Mouse (Mus musculus): ENCODE results near the gene Vwa2. TPM values are rescaled to one million over a fixed set of nuclear protein-coding genes. Genes with fewer than 3 reads are reported as not detected.

The Vwa2 gene
- polyA plus RNA-seq, 1 experiment from 2014 or later: 0.65 TPM

DNA sequence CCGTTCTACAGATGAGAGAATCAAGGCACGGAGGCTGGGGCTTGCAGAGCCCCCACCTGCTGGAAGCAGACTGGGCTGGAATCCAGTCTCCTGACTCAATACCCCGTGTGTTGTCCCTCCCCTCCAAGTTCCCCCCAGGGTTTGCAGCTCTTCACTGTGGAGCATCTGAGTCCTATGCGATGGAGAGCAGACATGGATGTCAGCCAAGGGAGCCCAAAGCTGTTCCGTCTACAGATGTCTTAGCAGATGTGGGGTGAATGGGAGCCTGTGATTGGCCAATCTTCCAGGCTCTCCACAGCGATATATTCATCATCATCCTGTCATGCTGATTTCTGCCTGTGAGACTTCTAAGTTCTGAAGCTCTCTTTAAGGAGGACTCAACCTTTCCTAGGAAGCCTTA, 3.3 kb downstream of the Vwa2 start:
- 81% methylated on average over 6 of the region's 6 CpGs for WGBS
- H3K27me3 ChIP-seq (ENCODE audit: insufficient read depth, poor library complexity, severe bottlenecking): peaks cover 72% of the 10 kb centered on the region

DNA sequence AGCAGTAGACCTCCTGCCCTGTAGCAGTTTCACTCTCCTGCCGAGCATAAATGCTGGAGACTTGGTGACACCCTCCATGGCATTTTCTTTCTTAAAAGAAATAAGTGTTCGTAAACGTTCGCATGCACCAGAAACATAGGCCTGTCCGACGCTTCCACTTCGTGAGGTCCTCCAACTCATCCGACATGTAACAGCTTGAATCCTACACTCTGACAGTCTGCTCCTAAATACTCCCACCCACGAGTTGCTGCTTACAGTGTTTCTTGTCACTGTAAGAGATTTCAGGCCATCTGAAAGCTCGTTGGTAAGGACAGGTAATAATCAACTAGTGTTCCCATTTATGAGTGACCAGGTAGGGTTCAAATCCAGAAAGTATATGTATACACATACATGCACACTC, 13.8 kb downstream of the Vwa2 start:
- Histone ChIP-seq H3K9me3 (no peaks in the 10 kb centered on the region), H3K27me3 (ENCODE audit: insufficient read depth, poor library complexity, severe bottlenecking) (no peaks in the 10 kb centered on the region), H3K4me1 (replicated peaks) (peaks cover 8% of the 10 kb centered on the region), H3K27ac (no peak overlapping the region), H3K4me3 (no peak overlapping the region), H3K36me3 (no peaks in the 10 kb centered on the region)
- no peak for DNase-seq (ENCODE audit: low spot score)
- WGBS: 91% methylated on average over 10 of the region's 10 CpGs

More for the DNA sequence above, 3.3 kb downstream of the Vwa2 start:
- no peak overlapping the region for H3K4me3 ChIP-seq
- no peaks in the 10 kb centered on the region for H3K36me3 ChIP-seq
- no peak for DNase-seq (ENCODE audit: low spot score)
- peaks cover 39% of the 10 kb centered on the region for H3K4me1 ChIP-seq (replicated peaks)
- H3K27ac ChIP-seq: no peak overlapping the region
- no peaks in the 10 kb centered on the region for H3K9me3 ChIP-seq

DNA sequence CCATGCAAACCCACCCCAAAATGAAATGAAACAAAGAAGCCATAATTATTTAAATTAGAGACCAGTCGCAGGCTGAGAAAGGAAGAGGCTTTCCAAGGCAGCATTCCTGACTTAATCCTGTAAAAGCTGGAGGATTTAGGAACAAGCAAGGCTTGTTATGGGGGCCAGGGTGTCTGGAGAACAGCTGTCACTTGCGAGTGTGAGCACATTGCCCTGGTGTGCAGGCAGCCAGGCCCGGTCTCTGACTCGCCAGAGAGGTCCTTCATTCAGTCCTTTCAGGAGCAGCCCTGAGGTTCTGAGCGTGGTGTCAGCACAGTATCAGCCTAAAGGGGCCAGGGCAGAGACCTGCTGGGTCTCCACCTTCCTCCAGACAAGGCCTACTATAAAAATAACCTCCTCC, 14.6 kb downstream of the Vwa2 start:
- no peaks in the 10 kb centered on the region for H3K36me3 ChIP-seq
- no peaks in the 10 kb centered on the region for H3K9me3 ChIP-seq
- H3K27ac ChIP-seq: no peak overlapping the region
- 84% methylated on average over 5 of the region's 5 CpGs for WGBS
- no peaks in the 10 kb centered on the region for H3K27me3 ChIP-seq (ENCODE audit: insufficient read depth, poor library complexity, severe bottlenecking)
- no peak for DNase-seq (ENCODE audit: low spot score)
- no peak overlapping the region for H3K4me3 ChIP-seq
- peaks cover 8% of the 10 kb centered on the region for H3K4me1 ChIP-seq (replicated peaks)

DNA sequence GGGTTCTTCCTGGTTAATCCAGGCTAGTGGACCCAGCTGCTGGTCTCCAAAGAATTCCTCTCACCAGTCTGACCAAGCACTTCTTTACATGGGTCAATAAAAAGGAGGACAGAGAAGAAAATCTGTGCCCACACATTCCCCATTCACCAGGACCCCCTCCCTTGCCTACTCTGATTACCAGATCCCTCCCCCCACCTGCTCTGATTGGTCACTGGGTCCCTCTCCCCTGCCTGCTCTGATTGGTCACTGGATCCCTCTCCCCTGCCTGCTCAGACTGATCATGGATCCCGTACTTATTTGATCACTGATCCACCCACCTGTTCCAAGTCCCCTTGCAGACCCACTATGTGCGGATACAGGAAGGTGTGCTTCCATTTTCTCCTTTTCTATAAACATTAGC, 17.4 kb downstream of the Vwa2 start:
- H3K36me3 ChIP-seq: no peaks in the 10 kb centered on the region
- no peak overlapping the region for H3K27ac ChIP-seq
- DNase-seq (ENCODE audit: low spot score): no peak
- H3K9me3 ChIP-seq: no peaks in the 10 kb centered on the region
- H3K4me3 ChIP-seq: no peak overlapping the region
- H3K27me3 ChIP-seq (ENCODE audit: insufficient read depth, poor library complexity, severe bottlenecking): no peaks in the 10 kb centered on the region
- peaks cover 8% of the 10 kb centered on the region for H3K4me1 ChIP-seq (replicated peaks)
- WGBS: 54% methylated on average over 2 of the region's 2 CpGs

DNA sequence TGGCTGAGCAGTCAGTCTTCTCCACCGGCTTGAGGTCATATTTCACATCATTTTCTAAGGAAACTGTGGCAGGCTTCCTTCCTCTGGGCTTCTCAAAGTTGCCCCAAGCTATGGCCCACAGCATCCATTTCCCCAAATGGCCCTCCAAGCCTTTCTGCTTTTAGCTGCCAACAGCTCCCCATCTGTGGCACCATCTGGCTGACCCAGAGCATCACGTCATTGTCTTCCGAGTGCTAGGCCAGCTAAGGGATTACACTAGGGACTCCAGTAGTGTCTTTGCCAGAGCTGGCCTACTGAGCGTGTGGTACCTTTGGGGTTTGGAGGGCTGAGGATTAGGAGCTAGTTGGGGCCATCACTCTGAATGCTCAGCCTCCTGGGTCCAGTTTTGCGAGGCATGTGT, 18.5 kb downstream of the Vwa2 start:
- H3K4me3 ChIP-seq: no peak overlapping the region
- no peak for DNase-seq (ENCODE audit: low spot score)
- H3K9me3 ChIP-seq: no peaks in the 10 kb centered on the region
- H3K27ac ChIP-seq: no peak overlapping the region
- H3K36me3 ChIP-seq: no peaks in the 10 kb centered on the region
- H3K4me1 ChIP-seq (replicated peaks): peaks cover 8% of the 10 kb centered on the region
- no peaks in the 10 kb centered on the region for H3K27me3 ChIP-seq (ENCODE audit: insufficient read depth, poor library complexity, severe bottlenecking)
- WGBS: 86% methylated on average over 5 of the region's 5 CpGs

DNA sequence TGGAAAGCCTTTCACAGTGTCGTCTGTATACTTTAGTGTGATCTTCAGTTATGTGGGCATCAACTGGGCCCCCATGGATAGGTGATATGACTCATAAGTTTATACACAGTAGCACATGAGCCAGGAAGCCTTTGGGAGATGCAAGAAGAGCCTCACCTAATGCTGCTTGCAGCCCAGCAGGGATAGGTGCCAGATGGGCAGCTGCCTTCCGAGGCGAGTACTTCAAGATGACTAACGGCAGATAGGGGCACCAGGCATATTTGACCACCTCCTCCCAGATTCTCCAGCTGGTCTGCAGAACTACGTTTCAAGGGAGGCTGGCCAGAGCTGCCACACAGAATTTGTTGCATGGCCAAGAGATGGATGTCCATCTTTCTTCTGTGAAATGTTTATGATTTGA, 19.3 kb downstream of the Vwa2 start:
- Histone ChIP-seq H3K36me3 (no peaks in the 10 kb centered on the region), H3K27me3 (ENCODE audit: insufficient read depth, poor library complexity, severe bottlenecking) (no peaks in the 10 kb centered on the region), H3K27ac (no peak overlapping the region), H3K4me1 (replicated peaks) (peaks cover 8% of the 10 kb centered on the region), H3K4me3 (no peak overlapping the region), H3K9me3 (no peaks in the 10 kb centered on the region)
- WGBS: 89% methylated on average over 5 of the region's 5 CpGs
- no peak for DNase-seq (ENCODE audit: low spot score)

DNA sequence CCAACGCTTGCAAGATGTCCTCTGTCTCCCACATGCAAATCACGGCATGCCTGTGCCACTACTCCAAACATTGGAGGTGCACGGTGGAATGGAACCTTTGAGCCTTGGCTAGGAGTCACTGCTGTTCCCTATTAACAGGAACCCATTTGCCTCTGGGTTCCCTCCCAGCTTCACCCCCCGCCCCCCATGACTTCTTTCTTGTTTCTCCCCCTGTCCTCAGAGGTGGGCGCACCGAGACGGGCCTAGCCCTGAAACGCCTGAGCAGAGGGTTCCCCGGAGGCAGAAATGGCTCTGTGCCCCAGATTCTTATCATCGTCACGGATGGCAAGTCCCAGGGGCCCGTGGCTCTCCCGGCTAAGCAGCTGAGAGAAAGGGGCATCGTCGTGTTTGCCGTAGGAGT, 23.6 kb downstream of the Vwa2 start:
- no peaks in the 10 kb centered on the region for H3K36me3 ChIP-seq
- no peaks in the 10 kb centered on the region for H3K27me3 ChIP-seq (ENCODE audit: insufficient read depth, poor library complexity, severe bottlenecking)
- 82% methylated on average over 16 of the region's 16 CpGs for WGBS
- no peak for DNase-seq (ENCODE audit: low spot score)
- no peak overlapping the region for H3K27ac ChIP-seq
- H3K9me3 ChIP-seq: no peaks in the 10 kb centered on the region
- H3K4me1 ChIP-seq (replicated peaks): no peaks in the 10 kb centered on the region
- H3K4me3 ChIP-seq: no peak overlapping the region

DNA sequence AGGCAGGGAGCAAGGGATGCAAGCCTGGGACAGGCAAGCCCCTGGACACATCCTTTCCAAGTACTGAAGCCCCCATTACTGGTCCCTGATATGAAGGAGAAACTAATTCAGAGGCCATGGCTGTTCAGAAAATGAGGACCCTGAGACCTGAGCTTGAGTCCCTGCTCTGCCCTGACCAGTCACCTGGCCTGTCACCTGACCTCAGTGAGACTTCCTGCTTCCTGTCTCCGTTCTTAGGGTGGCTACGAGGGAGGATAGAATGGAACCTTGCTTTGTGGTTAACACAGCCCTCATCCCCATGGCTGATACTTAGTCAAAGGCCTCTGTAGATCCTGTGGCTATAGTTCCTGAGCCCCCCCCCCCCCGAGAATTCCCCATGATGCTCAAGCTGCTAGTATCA, 30.0 kb downstream of the Vwa2 start:
- H3K4me3 ChIP-seq: no peak overlapping the region
- H3K27ac ChIP-seq: no peak overlapping the region
- WGBS: 86% methylated on average over 3 of the region's 3 CpGs
- H3K27me3 ChIP-seq (ENCODE audit: insufficient read depth, poor library complexity, severe bottlenecking): no peaks in the 10 kb centered on the region
- H3K36me3 ChIP-seq: no peaks in the 10 kb centered on the region
- no peaks in the 10 kb centered on the region for H3K9me3 ChIP-seq
- DNase-seq (ENCODE audit: low spot score): no peak
- peaks cover 22% of the 10 kb centered on the region for H3K4me1 ChIP-seq (replicated peaks)

DNA sequence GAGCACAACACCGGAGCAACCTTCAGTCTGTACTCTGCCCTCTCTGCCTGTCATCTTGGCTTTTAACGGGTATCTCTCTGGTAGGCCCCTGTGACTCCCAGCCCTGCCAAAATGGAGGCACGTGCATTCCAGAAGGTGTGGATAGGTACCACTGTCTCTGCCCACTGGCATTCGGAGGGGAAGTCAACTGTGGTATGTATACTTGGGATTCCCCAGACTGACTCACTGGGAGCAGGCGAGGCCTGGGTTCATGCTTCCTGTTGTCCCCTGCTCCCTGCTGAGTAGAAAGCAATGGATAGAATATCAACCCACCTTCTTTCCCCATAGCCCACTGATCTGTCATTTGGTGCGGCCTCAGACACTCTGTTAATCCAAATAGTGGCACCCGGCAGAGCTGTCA, 31.3 kb downstream of the Vwa2 start:
- Histone ChIP-seq H3K9me3 (no peaks in the 10 kb centered on the region), H3K27ac (no peak overlapping the region), H3K27me3 (ENCODE audit: insufficient read depth, poor library complexity, severe bottlenecking) (no peaks in the 10 kb centered on the region), H3K4me1 (replicated peaks) (peaks cover 23% of the 10 kb centered on the region), H3K4me3 (no peak overlapping the region), H3K36me3 (no peaks in the 10 kb centered on the region)
- no peak for DNase-seq (ENCODE audit: low spot score)
- 85% methylated on average over 7 of the region's 7 CpGs for WGBS

DNA sequence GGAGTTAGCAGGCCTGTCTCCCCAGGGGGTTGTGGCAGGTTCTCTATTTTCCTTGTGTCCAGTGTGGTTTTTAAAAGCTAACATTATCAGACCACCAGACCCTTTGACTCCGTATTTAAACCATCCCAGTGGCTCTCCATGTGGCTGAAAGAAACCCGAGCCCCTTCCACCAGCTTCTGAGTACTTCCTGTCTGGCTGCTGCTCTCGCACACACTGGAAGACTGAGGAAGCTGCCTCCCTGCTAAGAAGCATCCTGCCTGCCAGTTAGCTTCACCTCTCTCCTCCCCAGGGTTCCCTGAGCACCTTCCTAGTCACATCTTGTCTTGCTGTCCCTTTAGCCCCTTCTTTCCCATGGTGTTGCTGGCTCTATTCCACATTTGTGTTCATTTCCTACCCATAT, 33.8 kb downstream of the Vwa2 start:
- WGBS: 52% methylated on average over 3 of the region's 3 CpGs
- no peaks in the 10 kb centered on the region for H3K36me3 ChIP-seq
- H3K9me3 ChIP-seq: no peaks in the 10 kb centered on the region
- peaks cover 30% of the 10 kb centered on the region for H3K4me1 ChIP-seq (replicated peaks)
- no peak for DNase-seq (ENCODE audit: low spot score)
- no peak overlapping the region for H3K27ac ChIP-seq
- H3K4me3 ChIP-seq: no peak overlapping the region
- H3K27me3 ChIP-seq (ENCODE audit: insufficient read depth, poor library complexity, severe bottlenecking): no peaks in the 10 kb centered on the region

DNA sequence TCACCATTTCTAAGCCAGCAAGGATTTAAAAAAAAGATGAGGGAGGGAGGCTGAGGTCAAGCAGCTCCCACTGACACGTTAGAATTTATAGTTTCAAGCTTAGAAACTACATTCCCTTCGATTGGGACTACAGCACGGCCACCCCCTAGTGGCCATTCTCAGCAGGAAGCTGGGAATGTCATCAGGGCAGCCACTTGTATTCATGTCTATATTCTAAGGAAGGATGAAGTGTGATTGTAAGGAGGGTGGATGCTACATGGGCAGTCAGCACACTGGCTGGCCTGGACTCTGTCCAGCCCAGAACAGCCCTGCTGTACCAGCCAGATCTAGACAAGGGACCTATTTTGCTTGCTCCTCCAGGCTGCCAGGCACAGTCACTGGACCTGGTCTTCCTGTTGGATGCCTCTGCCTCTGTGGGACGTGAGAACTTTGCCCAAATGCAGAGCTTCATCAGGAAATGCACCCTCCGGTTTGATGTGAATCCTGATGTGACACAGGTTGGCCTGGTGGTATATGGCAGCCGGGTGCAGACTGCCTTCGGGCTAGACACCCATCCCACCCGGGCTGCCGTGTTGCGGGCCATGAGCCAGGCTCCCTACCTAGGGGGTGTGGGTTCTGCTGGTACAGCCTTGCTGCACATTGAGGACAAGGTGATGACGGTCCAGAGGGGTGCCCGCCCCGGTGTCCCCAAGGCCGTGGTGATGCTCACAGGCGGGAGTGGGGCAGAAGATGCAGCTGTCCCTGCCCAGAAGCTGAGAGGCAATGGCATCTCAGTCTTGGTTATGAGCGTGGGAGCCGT, 34.6 kb downstream of the Vwa2 start:
- Histone ChIP-seq H3K27me3 (ENCODE audit: insufficient read depth, poor library complexity, severe bottlenecking) (no peaks in the 10 kb centered on the region), H3K4me1 (replicated peaks) (peaks cover 30% of the 10 kb centered on the region), H3K4me3 (no peak overlapping the region), H3K36me3 (no peaks in the 10 kb centered on the region), H3K27ac (peak overlapping the region; percentile 26; the same call in 1 of the 2 replicates), H3K9me3 (no peaks in the 10 kb centered on the region)
- DNase-seq (ENCODE audit: low spot score): peak; percentile 64
- WGBS: 78% methylated on average over 17 of the region's 17 CpGs

DNA sequence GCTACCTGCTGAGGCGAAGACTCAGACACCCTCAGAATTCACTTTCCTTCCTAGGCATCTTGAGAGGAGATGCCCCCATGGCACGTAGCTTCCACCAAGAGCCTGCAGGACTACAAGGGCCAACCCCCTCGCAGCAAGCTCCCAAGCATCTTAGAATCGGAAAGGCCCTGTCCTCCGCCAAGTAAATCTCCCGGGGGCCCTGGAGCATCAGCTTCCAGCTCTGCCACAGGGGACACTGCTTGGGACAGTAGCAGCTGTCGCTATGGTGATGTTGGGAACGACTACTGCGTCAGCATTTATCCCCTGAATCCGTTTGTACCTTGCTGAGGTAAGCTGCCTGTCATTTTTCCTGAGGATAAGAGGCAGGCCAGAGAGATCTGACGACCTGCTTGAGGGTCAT, 36.5 kb downstream of the Vwa2 start:
- DNase-seq (ENCODE audit: low spot score): no peak

DNA sequence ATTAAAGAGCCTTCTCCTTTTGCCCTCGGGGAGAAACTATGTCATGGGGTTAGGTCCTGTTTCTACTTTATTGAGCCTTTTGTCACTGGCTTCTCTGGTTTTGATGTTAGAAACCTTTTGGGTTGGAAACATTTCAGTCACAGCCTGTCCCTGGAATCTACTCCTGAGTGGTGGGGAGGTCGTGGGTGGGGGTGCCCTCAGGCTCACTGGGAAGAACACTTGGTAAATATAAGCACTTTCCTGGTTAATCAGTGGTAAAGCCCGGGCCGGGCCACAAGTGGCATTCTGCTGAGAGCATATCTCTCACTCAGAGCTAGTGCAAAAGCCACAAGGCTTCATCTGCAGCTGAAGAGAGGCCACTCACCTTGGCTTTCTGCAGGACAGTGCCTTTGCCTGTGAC, 39.7 kb downstream of the Vwa2 start:
- 83% methylated on average over 4 of the region's 4 CpGs for WGBS
- no peak for DNase-seq (ENCODE audit: low spot score)

More for the DNA sequence above, 36.5 kb downstream of the Vwa2 start:
- Histone ChIP-seq H3K9me3 (0 out of 2 replicates have a peak, but pooled peaks cover 4% of the 10 kb centered on the region), H3K36me3 (peaks cover 7% of the 10 kb centered on the region), H3K4me3 (no peak overlapping the region), H3K4me1 (replicated peaks) (peaks cover 22% of the 10 kb centered on the region), H3K27ac (no peak overlapping the region), H3K27me3 (ENCODE audit: insufficient read depth, poor library complexity, severe bottlenecking) (no peaks in the 10 kb centered on the region)
- WGBS: 62% methylated on average over 11 of the region's 11 CpGs

More for the DNA sequence above, 39.7 kb downstream of the Vwa2 start:
- H3K4me3 ChIP-seq: no peak overlapping the region
- 0 out of 2 replicates have a peak, but pooled peaks cover 4% of the 10 kb centered on the region for H3K9me3 ChIP-seq
- H3K27ac ChIP-seq: no peak overlapping the region
- H3K36me3 ChIP-seq: peaks cover 7% of the 10 kb centered on the region
- H3K4me1 ChIP-seq (replicated peaks): peaks cover 12% of the 10 kb centered on the region
- H3K27me3 ChIP-seq (ENCODE audit: insufficient read depth, poor library complexity, severe bottlenecking): no peaks in the 10 kb centered on the region
